Mouse (Mus musculus): ENCODE results near the gene Skor1.

Skor1 gene

DNA sequence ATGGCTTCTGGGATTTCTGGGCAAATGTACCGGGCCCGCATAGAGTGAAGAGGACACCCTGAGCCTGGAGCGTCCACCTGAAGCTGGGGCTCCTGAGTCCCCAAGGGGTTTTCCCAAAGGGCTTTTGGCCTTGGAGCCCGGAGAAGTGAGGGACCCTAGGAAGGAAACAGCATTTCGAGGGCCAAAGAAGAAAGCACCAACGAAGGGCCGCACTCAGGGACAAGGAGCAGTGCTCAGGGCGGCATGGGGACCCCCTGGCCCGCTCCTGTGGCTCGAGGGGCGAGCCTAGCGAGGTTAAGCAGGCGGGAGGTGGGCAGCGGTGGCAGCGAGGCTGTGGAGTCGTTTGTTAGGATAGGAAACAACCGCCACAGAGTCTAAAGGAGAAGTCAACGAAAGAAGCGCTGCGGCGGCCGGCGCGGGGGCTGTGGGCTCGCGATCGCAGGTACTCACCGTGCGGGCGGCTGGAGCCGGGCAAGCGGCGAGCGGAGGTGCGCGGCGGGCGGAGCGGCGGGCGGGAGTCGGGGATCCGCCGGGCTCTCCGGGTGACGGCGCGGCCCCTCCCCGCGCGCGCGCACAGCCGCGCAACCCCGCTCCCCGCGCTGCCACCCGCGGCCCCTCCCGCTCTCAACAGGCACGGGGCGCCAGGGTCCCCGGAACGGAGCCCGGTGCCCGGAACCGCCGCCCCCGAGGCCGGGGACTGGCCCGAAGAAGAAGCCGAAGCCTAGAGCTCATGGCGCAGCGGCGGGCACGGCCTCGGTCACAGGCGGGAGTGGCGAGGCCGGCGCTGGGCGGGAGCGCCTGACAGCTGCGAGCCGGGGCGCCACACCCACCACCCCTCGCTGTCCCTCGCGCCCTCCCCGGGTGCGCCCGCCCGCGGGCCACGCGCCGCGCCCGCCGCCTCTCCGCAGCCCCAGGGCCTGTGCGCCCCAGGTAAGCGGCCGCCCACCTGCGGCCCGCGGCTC is at the start of gene Skor1:
Gene Skor1 (minus strand): TSS at position 552 of the 962 bp plus-strand sequence.
- DNase-seq (ENCODE audit: low read depth): no peak

DNA sequence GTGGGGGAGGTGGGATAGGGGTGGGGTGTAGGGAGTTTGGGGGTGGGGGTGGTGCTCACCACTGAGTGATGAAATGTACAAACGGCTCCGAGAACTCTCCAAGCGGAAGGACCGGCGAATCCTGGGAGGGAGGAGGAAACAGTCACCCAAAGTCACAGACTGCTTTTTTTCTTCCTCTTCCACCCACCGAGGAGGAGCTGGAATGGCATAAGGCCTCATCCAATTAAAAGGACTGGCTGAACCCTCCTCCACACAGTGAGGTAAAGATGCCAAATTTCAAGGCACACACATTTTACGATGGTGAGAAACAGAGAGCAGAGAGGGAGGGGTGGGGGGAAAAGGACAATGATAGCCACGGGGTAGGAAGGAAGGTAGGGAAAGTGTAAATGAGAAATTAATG is 48.5 kb upstream of the Skor1 start:
- no peak for DNase-seq (ENCODE audit: low read depth)

DNA sequence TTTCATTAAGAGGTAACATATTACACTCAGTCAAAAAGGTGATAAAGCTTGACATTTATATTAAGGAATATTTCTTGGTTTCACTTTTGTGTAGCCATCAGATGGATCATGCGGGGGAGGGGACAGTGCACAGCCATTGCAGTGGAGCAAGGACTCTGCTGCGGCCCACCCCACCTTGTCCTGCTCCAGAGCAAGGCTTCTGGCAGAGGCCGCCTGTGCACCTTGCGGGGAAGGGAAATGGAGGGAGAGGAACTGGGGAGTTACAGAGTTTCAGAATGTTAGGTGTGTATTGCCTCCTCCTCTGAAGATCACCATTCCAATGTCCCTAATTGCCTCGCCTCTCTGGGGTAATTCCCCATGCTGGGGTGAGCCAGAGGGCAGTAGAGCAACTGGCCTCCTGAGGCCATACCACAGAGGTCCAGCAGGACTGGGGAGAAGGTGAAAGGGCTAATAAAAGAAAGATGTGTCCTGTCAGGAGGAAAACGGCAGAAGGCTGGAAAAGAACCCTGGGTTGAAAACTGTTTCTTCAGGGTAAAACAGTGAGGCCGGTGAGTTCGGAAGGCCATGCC is 47.4 kb upstream of the Skor1 start:
- no peak for DNase-seq (ENCODE audit: low read depth)

DNA sequence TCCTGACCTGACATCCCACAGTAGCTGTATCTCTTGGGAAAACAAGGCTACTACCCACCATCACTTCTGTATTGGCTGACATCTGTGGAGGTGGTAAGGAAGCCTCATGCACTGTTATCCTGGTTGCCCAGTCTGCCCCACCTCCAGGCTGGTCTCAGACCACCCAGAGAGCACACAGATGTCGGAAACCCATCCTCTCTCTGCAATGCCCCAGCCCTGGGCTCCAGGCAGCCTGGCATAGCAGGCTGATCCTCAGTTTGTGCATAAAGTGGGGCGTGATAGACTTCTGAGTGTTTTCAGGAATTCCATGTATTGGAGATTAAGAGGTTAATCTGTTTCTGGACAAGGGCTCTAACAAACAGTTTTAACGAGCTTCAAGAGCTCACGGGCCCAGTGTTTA is 46.8 kb upstream of the Skor1 start:
- DNase-seq (ENCODE audit: low read depth): no peak

DNA sequence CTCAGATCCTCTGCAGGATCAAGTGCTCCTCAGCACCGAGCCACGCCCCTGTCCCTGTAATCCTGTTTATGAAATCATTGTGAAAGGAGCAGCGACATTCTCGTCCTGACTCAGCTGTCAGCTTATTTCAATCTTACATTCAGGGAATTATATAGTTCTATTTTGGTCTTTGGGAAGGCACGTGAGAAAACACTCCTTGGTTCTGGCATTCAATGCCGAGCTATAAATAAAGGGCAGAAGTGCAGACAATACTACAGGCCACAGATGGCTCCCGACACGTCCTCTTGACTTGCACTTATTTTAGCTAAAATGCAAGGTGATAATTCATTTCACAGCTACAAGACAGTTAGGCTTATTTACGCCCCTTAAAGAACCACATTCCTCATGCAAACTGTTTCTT is 46.0 kb upstream of the Skor1 start:
- no peak for DNase-seq (ENCODE audit: low read depth)

DNA sequence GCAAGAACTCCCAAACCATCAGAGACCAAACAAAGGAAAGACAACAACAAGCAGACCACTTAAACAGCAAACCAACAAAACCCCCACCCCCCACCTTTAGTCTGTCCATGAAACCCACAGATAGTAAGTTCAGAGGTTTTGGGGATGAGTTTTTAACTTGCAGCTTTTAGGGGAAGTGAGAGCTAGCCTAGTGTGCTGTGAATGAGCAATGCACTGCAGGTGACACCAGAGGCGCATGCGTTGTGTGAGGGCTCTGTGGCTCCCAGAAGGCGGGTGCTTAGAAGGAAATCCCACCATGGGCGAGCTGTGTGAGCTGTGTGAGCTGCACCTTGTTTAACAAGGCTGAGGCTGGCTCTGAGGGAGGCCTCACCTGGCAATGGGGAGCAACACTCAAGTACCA is 44.0 kb upstream of the Skor1 start:
- DNase-seq (ENCODE audit: low read depth): no peak

DNA sequence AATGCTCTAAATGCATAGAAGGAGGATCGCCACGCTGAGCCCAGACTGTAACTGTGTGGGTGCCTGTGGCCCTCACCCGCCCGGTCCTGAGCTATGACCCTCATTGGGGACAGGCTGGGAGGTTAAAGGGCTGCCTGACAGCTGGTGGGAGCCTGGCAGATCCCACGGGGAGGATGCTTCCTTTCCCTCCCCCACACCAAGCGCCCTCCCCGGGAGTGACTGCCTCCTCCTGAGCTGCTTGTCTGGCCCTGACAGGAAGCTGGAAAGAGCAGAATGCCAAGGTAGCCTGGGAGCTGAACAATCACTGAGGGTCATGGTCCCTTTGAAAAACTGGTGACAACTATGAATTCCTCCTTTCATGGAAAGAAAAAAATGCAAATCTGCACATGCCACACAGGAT is 38.5 kb upstream of the Skor1 start:
- DNase-seq (ENCODE audit: low read depth): no peak

DNA sequence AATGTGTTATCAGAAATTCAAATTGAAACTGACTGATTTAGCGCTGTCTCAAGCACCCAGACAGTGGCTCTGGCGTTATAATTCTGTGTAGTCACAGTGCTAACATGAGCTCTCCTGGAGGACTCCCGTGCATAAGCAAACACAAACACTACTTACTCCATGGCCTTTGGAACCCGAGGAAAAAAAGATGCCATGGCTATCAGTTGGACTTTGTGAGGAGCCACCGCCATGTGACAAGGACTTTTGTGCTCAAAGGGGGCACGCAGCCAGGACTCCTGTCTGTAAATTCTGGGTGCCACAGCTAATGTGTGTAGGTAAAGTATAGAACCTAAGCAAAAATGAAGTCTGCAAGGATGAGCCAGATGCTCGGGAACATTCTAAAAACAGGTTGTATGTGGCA is 36.5 kb upstream of the Skor1 start:
- no peak for DNase-seq (ENCODE audit: low read depth)

DNA sequence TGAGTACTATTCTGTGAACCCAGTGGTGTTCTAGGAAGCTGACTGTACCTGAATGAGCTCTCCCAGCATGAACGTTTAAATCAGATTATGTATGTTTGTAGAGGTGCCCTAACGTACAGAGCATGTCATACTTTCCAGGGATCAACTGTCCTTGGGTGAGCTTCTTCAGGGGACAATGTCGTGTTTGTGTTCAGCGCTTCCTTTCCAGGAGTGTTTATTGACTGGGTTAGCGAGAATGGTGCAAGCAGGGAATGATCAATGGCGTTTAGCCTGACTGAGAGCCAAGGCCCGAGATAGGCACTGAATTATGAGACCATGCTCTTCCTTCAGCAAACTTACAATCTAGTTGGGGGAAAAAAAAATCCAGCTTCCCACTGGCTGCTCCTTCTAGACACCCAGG is 35.1 kb upstream of the Skor1 start:
- DNase-seq (ENCODE audit: low read depth): no peak

DNA sequence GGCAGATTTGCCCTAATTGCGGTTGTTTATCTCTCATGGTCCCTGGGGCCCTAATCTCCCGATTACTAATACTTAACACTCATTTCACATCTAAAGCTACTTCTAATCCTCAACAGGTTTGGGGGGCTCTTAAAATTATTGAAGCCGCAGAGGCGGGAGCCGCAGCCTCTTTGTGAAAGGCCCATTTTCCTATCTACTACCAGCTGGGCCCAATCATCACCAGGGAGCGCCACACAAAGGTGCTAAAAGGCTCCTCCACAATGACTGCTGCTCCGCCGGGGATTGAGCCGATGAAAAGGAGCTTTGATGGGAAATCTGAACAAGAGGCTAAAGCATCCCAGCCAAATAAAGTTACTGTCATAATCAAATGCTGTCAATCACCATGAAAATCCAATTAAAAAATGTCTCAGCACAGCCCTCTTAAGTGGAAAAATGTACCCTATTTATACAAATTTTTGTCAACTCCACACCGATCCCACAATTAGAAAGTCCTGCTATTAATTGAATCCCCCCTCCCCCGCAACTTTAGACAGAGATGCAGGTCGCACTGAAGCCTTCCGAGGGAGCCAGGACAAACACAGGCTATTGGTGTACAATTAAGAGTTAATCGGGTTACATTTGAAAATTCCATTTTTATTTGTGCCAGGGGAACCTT is 33.7 kb upstream of the Skor1 start:
- DNase-seq (ENCODE audit: low read depth): no peak

DNA sequence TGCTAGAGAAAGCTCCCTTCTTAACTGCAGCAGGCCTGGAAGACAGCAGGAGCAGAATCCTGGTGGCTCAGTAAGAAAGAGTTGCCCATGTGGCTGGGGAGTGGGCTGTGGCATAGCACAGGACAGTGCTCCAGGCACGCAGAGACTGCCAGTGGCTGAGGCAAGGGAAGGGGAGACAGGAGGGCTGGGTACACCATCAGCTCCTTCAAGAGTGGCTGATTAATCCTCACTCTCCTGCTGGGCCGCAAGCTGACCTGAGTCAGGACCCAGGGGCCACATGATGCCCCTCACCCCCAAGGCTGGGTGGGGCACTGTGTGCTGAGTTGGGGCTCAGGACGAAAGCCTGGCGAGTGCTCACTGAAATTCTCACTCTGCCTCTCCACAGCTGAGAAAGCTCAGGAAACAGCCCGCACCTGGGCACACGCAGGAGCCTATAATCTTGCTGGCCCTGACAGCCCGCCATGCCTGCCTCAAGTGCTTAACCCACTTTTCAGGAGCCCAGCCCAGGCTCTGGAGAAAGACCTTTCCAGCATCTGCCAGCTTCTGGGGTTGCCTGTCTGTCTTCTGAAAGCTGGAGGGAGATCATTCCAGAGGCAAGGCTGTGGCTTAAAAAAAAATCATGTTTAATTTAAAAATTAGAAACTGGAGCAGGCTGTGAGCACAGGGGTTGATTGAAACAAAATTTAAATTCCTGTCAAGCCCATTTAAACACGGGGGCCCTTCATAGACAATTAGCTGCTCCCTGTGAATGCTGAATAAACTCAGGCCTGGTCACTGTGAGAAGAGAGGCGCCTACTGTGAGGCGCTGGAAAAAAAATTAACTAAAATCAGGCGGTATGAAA is 32.8 kb upstream of the Skor1 start:
- DNase-seq (ENCODE audit: low read depth): no peak

DNA sequence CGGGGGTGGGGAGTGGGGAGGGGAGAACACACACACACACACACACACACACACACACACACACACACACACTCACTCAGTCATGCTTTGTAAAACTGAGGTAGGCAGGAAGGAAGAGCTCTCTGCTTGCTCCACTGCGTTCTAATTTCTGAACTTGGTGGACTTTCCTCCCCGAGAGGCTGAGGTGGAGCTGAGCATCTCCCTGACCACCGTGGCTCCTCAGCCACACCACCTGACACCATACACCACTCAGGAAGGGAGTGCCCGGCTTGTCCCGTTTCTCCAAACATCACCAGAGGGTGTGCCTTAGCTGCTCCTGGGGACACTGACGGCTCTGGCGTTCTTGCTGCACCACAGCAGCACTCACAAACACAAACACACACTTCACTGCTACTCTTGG is 29.5 kb upstream of the Skor1 start:
- no peak for DNase-seq (ENCODE audit: low read depth)

DNA sequence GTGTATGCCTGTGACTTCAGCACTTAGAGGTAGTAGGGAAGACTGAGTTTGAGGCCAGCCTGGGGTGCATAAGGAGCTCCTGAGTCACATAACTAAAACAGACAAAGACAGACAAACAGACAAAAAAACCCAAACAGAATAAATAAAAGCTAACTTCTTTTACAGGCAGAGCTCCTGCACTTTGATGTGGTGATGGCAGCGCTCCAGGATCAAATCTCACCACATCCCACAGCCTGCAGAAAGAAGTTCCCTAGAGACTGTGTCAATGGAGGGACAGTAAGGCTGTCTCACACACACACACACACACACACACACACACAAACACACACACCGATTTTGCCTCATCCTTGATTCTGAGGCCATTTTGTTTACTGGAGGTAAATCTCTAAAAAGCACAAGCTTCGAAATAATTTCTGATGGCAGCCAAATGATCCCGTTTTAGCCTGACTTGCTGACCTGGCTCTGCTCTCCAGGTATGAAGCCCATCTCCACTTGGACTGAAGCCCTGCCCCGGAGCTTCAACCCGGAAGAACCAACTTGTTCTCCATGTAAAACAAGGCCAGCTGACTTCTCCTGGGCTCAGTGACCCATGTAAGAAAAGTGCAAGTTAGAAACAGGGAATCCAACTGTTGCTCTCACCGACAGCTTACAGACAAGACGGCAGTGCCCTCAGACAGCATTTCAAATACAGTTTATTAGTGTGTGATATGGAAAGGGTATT is 25.4 kb upstream of the Skor1 start:
- DNase-seq (ENCODE audit: low read depth): no peak

DNA sequence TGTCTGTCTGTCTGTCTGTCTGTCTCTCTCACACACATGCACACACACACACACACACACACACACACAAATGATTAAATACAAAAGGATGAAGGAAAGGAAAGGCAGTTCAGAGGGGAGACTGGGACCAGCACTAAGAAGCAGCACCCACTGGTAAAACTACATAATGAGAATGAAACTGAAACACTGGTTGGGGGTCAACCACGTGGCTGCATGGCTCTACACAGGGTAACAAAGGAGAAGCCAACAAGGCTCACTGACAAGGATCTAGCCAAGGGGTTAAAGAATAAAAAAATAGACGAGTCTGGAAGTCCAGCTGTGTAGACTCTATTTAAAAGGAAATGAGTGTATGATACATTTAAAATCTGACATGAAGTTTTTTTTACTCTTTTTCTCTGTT is 23.2 kb upstream of the Skor1 start:
- no peak for DNase-seq (ENCODE audit: low read depth)

DNA sequence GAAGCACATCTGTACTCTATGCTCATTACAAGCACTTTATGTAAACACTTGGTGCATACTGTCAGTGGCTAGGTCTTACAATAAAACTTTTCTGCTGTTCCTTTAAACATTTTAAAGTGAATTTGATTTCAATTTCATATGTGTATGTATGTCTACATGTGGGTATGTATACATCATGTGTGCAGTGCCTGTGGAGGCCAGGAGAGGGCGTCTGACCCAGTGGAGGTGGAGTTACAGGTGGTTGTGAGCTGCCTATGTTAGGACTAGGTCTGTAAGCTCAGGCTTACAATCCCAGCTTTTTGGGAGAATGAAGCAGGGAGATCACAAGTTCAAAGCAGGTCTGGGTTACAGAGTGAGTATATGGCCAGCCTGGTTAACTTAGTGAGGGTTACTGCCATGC is 20.4 kb upstream of the Skor1 start:
- DNase-seq (ENCODE audit: low read depth): no peak

DNA sequence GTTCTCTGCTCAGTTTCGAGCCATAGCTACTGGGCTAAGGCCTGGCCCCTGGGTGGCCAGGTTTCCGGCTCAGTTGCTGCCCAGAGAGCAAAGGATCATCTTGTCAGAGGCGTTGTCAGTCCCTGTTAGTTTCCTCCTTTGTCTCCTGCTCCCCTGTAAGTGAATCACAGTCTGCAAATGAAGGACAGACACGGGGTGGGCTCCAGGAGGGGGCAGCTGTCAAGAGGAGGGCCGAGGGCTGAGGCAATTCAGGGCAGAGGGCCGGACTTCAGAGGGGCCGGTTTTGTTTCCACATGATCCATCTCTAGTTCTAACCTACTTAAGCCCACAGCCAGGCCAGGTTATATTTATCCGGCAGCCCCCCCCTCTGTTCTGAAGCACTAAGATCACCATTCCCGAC is 16.3 kb upstream of the Skor1 start:
- DNase-seq (ENCODE audit: low read depth): no peak

DNA sequence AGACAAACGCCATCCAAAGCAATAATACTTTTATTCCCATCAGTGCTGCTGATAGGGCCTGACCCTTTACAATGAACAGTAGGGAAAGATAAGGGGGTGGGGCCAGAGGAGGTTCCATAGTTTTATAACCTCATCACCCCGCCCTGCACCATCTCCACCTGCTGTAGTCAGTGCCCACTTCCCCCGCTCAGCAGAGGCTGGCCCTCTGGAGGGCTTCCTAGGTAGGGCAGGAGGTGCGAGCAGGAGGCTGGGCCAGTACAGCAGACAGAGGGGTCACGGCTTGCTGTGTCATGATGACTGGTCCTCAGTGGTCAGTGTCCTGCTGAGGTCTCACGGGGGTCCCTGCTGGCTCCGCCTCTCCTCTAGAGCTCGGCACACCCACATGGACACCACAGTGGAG is 15.0 kb upstream of the Skor1 start:
- no peak for DNase-seq (ENCODE audit: low read depth)

DNA sequence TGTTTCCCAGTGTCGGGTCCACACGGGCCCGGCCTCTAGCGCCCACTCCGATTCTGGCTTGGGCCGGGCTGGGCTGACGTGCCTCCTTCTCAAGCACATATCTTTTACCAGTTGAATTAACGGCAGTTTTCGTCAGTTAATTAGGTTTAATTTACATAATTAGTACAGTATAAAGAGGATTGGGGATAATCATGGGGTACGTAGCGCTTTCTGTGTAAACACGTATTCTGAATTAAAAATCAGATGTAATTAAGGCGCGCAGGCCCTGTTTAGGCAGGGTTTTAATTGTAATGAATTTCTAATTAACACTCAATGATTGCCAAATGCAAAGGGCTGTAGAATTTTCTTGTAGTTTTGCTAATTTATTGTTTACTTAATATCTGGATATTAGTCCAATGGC is 3.2 kb upstream of the Skor1 start:
- DNase-seq (ENCODE audit: low read depth): no peak

DNA sequence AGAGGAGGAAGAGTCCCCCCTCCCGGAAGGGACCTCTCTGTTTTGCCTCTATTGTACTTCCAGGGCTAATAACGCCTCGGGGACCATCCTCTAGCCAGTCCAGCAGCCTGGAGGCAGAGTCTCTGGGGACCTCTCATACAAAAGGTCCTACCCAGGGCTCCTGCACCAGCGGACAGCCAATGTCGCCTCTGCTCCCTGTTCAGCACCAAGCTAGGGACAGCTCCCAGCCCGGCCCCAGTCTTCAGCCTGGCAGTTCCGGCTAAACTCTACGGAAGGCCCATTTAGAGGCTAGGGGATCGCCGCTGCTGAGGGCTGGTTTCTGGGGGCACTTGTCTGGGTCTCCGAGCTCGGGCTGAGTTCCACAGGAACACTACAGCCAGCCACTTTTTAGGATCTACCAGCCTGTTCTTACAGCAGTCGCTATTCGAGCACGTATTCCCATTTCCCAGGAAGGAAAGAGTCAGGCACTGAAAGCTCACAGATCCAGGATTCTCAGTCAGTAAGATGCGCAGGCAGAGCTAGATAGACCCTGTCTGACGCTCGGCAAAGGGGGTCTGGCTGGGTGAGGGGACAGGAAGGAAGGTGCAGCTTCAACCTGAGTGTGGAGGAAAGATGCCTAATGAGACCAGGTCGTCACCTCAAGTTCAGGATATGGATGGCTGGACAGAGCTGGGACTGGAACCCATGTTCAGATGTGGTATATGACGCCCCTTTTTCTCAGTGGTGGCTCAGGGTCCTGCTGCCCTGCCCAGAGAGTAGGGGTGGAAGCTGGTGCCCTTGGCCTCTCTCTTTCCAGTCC is 2.5 kb upstream of the Skor1 start:
- DNase-seq (ENCODE audit: low read depth): no peak

DNA sequence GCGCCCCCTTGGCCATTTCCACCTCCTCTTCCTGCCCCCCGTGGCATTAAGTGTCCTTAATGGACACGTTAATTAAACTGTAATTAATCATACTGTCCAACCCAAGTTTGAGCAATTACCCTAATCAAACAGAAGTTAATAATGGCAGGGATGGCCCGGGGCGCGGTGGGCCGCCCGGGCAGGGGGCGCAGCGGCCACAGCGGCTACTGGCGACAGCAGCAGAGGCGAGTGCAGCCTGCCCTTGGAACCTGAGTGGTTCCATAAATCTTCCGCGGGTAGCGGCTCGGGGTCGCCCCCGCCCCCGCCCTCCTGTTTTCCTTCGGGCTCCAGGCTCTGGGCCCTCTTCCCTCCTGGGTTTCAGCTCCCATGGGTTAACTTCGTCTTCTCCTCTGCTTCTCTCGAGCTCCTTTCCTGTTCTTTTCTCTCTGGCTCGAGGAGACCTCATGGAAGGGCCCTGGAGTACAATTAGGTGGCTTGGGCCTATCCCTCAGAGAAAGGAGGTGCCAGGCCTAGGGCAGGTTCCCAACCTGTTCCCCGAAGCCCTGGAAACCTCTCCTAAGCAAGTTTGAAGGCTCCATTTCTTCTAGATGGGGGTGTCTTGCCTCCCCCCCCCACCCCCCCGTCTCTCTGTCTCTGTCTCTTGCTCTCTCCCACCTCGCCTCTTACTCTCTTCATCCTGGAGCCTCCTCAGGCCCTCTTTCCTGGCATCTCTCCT is 1.5 kb upstream of the Skor1 start:
- no peak for DNase-seq (ENCODE audit: low read depth)
